In genomic region chr11:79296856-79297491, GRCm38 (mm10) we compare ENCODE assay signal across 30 mouse cellular contexts. TPM values are rescaled to one million over a fixed set of nuclear protein-coding genes. Genes with fewer than 3 reads are reported as not detected.
DNase-seq lines count a peak whose midpoint lies in the region; ATAC-seq and TF ChIP-seq lines count a peak whose summit lies in the region.
"Had no signal": no experiment of that assay in that cellular context is flagged by ENCODE, and none has a peak within 500 bp of the region (broad histone marks: within the 10 kb centered on the region; RNA-seq: fewer than 3 reads in every experiment).

Gene Gm9964, minus strand, starts transcription at chr11:79296906.

- H3K27ac ChIP-seq in gastrocnemius, adult 2 months, result peak within 1 kb of the TSS; percentile 58
- no peak within 1 kb of the TSS for H3K27ac ChIP-seq in heart, embryonic 12.5 days (ENCODE audit: poor library complexity, severe bottlenecking)
- H3K27ac ChIP-seq: heart, embryonic 15.5 days; hindbrain, embryonic 15.5 days; layer of hippocampus, adult 2 months; liver, embryonic 12.5 days; midbrain, embryonic 13.5 days; neural tube, embryonic 13.5 days had no signal

- no peak for ATAC-seq in megakaryocyte, adult 5-6 weeks (ENCODE audit: poor library complexity, severe bottlenecking)
- ATAC-seq in megakaryocyte progenitor cell, adult 5-6 weeks (replicated peaks; ENCODE audit: poor library complexity), result peak; percentile 44
- ATAC-seq in heart, embryonic 12.5 days (ENCODE audit: insufficient number of reproducible peaks, low FRiP score), result no peak
- ATAC-seq: forebrain, postnatal 0 days; inflammation-experienced regulatory T-cells, adult 6 months; liver, embryonic 12.5 days; midbrain, embryonic 13.5 days had no signal

- H3K36me3 ChIP-seq in megakaryocyte, embryonic 14.5 days (replicated peaks; ENCODE audit: low read length), result no peaks in the 10 kb centered on the region
- no peaks in the 10 kb centered on the region for H3K36me3 ChIP-seq in heart, embryonic 12.5 days
- H3K36me3 ChIP-seq: heart, embryonic 15.5 days; hindbrain, embryonic 15.5 days; liver, embryonic 12.5 days; midbrain, embryonic 13.5 days; neural tube, embryonic 13.5 days had no signal

- no peak for DNase-seq in gastrocnemius, adult 2 months
- no peak for DNase-seq in gastrocnemius, postnatal 4 days (ENCODE audit: low spot score in 2 of 2)
- DNase-seq in NIH3T3 (ENCODE audit: low read depth), result peak; percentile 65
- DNase-seq in thymus, postnatal 36 days, result no peak
- DNase-seq: lung, adult 18-20 months had no signal

- no peaks in the 10 kb centered on the region for H3K27me3 ChIP-seq in megakaryocyte, embryonic 14.5 days (replicated peaks)
- no peaks in the 10 kb centered on the region for H3K27me3 ChIP-seq in heart, embryonic 12.5 days (replicated peaks)
- H3K27me3 ChIP-seq: heart, embryonic 15.5 days; hindbrain, embryonic 15.5 days; liver, embryonic 12.5 days; midbrain, embryonic 13.5 days; neural tube, embryonic 13.5 days had no signal

- no peaks in the 10 kb centered on the region for H3K9me3 ChIP-seq in megakaryocyte, embryonic 14.5 days
- no peaks in the 10 kb centered on the region for H3K9me3 ChIP-seq in heart, embryonic 12.5 days (replicated peaks)
- H3K9me3 ChIP-seq: heart, embryonic 15.5 days; hindbrain, embryonic 15.5 days; liver, embryonic 12.5 days; midbrain, embryonic 13.5 days; neural tube, embryonic 13.5 days had no signal

- no peak for TF ChIP-seq CTCF in gastrocnemius, adult 2 months (IDR thresholded peaks at IDR 0.05)

- H3K4me1 ChIP-seq in megakaryocyte, embryonic 14.5 days, result peaks cover 61% of the 10 kb centered on the region
- no peaks in the 10 kb centered on the region for H3K4me1 ChIP-seq in heart, embryonic 12.5 days (replicated peaks)
- H3K4me1 ChIP-seq: heart, embryonic 15.5 days; midbrain, embryonic 13.5 days had no signal

- intact Hi-C loops in gastrocnemius, adult 2 months (cut with DNase I), result loop anchor here (1.0 to 5.0 kb wide), 4 partner anchors 73 to 330 kb away; no protein-coding TSS in a partner anchor

- WGBS in heart, embryonic 12.5 days, result 81% methylated on average over 5 of the region's 5 CpGs

- no peak within 1 kb of the TSS for H3K4me3 ChIP-seq in gastrocnemius, adult 2 months
- H3K4me3 ChIP-seq in megakaryocyte, embryonic 14.5 days (replicated peaks), result peak within 1 kb of the TSS; percentile 59
- H3K4me3 ChIP-seq in heart, embryonic 12.5 days, result no peak within 1 kb of the TSS
- H3K4me3 ChIP-seq: erythroblast, embryonic 14.5 days; heart, embryonic 15.5 days; hindbrain, embryonic 15.5 days; layer of hippocampus, adult 2 months; liver, embryonic 12.5 days; midbrain, embryonic 13.5 days; neural tube, embryonic 13.5 days had no signal

- no peak within 1 kb of the TSS for H3K9ac ChIP-seq in heart, embryonic 12.5 days
- H3K9ac ChIP-seq: forebrain, postnatal 0 days; heart, embryonic 15.5 days; hindbrain, embryonic 15.5 days; liver, embryonic 12.5 days; midbrain, embryonic 13.5 days; neural tube, embryonic 13.5 days had no signal

- H3K4me2 ChIP-seq in heart, embryonic 12.5 days, result no peak within 1 kb of the TSS
- H3K4me2 ChIP-seq: heart, embryonic 15.5 days; hindbrain, embryonic 15.5 days; liver, embryonic 12.5 days; midbrain, embryonic 13.5 days; neural tube, embryonic 13.5 days had no signal

RNA-seq across cellular contexts. Expression of gene Gm9964, which starts in this region (rescaled TPM):
- total RNA-seq in gastrocnemius, adult 2 months (2021), result not detected
- total RNA-seq in gastrocnemius, postnatal 4 days (2021), result not detected
- not detected in 2 replicates for polyA plus RNA-seq in megakaryocyte, embryonic 14.5 days (2012; ENCODE audit: insufficient read depth, low replicate concordance)
- total RNA-seq in megakaryocyte, adult 5-6 weeks (2015), result not detected in 2 replicates
- total RNA-seq in megakaryocyte, adult 5-6 weeks (2017), result not detected in 2 replicates
- total RNA-seq in megakaryocyte progenitor cell, adult 5-6 weeks (2015), result not detected in 2 replicates
- total RNA-seq in megakaryocyte progenitor cell, adult 5-6 weeks (2017), result not detected in 2 replicates
- polyA plus RNA-seq in heart, embryonic 12.5 days (2016; fragmentation: Nextera tagmentation; extraction: Ambion mirVana), result not detected in 2 replicates
- total RNA-seq: adrenal gland, adult 18-20 months; adrenal gland, postnatal 25 days; forebrain, postnatal 0 days; gastrocnemius, postnatal 10 days; granulocyte monocyte progenitor cell, adult 5-6 weeks; heart, postnatal 36 days; layer of hippocampus, adult 2 months; megakaryocyte-erythroid progenitor cell, adult 5-6 weeks had no signal
- polyA plus RNA-seq: brain, embryonic 14.5 days; cortical plate, adult 2 months; embryonic facial prominence, embryonic 14.5 days; erythroblast, embryonic 14.5 days; forebrain, embryonic 11.5 days; forebrain, postnatal 0 days; heart, embryonic 15.5 days; hindbrain, embryonic 15.5 days; inflammation-experienced regulatory T-cells, adult 6 months; limb, embryonic 14.5 days; liver, embryonic 12.5 days; midbrain, embryonic 13.5 days; neural tube, embryonic 13.5 days; stomach, embryonic 14.5 days had no signal

Comparison
In these comparisons a context has a peak if more than half of its experiments do, and no peak if none do; other contexts are left out.
1. Peak in ATAC-seq in megakaryocyte progenitor cell, adult 5-6 weeks; RNA of the gene not detected or under 1 TPM.